Mouse (Mus musculus) spleen, adult 18-20 months (tissue): Measurements from ENCODE around the gene Focad.
"Not testable (repeated sequence)": the region's sequence is repeated elsewhere in the genome, so short reads cannot be mapped to it uniquely, and the experiment has no call there.

ENCODE experiments used
- DNase-seq, 2 experiments: peaks; one replicate each; pipeline ENCODE4 v3.0.0; 2022; ENCODE audit warnings: mixed read lengths in 2 of 2

Gene Focad

DNA sequence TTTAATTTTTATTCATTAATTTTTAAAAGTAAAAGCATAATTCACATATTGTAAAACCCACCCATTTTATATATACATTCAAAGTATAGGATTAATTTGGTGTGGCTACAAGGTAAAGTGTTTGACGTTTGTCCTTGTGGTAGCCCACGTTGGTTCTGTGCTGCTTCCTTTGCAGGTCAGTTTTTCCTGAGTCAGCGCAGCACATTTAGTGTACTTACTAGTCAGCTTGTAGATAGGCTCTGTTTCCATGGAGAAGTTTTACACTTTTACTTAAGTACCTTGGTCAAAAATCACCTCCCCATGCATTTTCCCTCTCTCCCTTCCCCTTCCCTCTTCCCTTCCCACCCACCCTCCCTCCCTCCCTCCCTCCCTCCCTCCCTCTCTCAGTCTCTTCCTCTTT, 220.5 kb downstream of the Focad start:
- no peak for DNase-seq

DNA sequence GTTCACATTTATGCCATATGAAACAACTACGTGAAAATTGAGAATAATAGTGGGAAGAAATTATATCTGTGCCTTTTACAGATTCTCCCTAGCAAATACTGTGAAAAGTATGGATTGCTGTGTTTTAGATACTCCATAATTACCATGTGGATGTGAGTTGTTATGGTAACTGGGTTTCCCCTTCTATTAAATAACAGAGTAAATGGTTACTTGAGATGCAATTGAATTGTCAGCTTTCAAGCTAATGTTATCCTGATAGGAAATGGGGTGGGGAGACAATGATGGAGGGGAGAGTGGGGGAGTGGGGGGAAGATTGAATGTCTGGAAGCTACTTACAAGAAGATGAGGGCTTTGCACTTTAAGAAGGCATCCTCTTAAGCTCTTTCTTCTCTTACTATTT, 225.6 kb downstream of the Focad start:
- no peak for DNase-seq

- DNase-seq: no peak
Observed at GRCm38 (mm10) chr4:88325392-88325791, 231.0 kb downstream of the Focad start.

DNA sequence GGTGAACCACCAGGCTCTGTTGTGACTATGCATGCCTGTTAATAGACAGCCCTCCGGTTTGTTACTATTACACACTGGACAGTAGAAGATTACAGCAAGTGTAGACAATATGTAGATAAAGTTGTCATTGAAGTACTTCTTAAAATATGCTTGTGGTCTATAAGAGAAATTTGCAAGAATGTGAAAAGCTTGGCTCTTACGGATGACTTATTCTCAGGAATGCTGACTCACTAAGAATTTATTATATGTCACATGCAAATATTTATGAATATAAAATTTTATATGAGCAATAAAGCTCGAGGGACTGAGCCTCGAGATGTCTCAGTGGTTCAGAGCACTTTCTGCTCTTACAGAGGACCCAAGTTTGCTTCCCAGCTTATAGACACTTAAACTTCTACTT, 240.1 kb downstream of the Focad start:
- DNase-seq: no peak

DNA sequence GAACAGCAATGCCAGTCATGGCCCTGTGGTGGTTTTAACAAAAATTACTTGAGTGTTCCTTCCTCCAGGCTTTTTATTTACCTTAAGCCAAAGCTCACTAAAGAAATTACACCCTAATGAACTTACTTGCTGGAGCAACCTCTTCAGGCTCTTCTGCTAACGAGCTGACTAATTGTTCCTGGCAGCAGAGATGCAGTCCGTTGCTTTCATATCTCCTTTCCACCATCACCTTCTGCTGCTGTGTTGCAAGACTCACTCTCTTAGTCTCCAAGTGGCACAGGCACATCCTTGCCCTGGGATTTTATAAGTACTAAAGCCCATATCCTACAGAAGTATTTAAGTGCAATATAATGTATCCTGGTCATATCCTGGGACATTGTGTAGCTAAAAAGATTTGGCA, 242.3 kb downstream of the Focad start:
- no peak for DNase-seq

- no peak for DNase-seq
Observed at GRCm38 (mm10) chr4:88337365-88337764, 242.9 kb downstream of the Focad start.

DNA sequence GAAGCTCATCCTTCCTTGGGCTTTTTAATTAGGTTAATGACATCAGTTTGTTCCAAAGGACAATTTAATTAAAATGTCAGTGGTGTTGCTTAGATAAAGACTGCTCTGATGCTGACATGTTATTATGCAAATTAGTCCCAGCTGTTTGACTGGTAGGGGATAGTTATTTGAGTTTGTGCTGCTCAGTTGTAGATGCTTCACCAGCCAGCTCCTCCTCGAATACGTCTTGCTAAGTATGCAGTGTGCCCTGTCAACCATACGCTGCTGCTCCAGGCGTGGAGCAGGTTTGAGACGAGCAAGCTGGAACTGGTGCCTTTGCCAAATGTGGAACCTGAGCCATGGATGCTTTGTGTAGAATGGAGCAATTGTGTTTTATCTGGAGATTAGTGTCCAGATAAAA, 243.7 kb downstream of the Focad start:
- no peak for DNase-seq

DNA sequence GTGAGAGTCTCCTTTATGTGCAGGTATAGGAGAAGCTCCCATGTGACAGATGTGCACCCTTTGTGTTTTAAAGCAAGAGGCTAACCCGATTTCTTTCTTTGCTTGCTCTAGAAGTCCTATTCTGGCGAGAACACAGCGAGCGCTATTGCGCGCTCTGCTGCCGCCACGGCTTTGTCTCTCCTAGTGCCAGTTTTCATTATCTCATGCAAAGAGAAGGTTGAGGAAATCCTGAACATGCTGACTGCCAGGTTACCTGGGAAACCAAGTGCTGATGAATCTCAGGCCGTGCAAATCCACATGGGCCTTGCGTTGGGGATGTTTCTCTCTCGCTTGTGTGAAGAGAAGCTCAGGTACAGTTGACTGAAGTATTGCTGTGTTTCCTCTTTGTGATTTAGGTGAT, 250.0 kb downstream of the Focad start:
- DNase-seq: no peak

DNA sequence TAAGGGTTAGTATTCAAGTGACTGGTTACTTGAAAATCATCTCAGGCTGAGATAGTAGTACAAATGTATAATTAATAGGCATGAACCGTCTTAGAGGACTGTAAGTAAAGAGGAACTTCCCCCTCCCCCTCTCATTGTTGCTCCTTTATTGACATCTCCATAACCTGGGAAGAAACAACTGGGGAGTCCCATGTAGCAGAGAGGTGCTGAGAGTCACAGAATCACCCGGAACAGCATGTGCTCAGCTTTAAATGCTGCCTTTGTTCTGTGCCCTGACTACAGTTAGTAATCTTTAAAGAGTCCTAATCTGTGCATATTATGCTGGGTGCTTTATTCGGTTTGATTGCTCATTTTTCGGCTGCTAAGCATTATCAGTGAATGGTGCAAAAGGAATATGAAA, 250.6 kb downstream of the Focad start:
- no peak for DNase-seq

DNA sequence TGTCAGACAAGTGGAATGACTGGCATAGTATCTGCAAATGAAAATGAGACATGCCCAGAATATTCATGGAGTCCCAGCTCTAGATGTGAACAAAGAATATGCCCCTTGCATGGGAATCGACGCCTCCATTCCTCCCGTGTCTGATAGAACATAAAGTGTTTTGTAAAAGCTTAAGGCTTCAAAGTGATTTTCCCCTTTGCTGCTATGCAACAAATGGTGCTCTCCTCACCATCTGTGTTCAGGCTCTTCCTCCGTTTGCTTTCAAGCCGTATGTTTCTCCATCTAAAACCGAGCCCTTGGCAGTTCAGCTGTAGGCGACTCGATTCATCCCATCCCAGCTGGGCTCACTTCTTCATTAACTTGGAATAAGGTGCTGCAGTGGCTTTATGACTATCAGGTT, 251.5 kb downstream of the Focad start:
- DNase-seq: no peak

- peak; percentile 11 to 50 for DNase-seq
Observed at GRCm38 (mm10) chr4:88350910-88351309, 256.5 kb downstream of the Focad start.

- DNase-seq: no peak
Observed at GRCm38 (mm10) chr4:88356652-88357051, 262.2 kb downstream of the Focad start.

DNA sequence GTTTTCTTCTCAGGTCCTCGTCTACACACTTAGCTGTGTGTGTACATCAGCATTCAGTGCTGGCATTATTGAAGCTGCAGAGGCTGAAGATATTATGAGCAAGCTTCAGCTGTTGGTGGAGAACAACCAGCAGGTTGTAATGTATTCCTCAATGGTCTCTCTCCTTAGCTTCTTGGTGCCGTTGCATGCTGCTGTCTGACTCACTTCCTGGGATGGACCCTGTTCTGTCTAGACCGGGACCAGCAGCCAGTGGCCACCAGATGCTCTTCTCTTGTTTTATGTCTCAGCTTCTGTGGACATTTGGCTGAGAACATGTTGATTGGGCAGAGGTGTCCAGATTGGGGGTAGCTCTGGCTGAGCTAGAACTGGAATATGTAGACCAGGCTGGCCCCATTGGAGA, 263.0 kb downstream of the Focad start:
- no peak for DNase-seq

DNA sequence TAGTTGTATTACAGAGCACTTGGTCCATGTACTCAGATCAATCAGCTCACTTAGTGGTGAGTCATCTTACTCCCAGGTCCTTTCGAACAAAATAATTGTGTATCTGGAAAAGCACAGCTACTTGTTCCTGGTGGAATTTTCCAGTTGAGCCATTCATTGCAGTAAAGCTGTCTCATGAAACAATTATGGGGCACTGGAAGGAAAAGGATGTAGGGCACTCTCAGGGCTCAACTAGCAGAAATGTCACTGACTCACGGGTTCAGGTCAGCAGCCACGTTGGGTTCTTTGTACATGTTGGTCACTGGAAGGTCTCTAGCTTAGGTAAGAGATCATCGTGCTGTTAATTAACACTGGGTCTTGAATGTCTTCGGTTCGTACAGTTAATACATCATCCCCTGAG, 275.5 kb downstream of the Focad start:
- no peak for DNase-seq

DNA sequence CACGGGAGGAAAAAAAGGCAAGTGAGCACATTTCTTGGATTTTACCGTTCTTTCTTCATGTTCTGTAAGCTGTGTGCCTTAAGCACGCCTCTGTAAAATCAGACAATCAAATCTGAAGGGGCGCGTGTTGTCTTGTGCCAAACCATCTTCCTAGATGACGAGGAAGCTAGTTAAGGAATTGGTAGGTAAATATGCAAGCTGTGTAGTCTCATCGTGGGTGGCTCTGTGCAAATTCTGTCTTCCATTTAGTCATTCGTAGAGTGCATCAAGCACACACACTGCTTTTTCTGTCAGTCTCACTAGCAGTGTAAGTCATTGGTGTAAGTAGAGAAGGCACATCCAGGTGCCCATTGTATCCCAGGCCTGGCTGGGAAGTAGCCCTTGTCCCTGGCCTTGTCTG, 276.4 kb downstream of the Focad start:
- no peak for DNase-seq

GRCm38 (mm10) chr4:88372293-88373224, 278.1 kb downstream of the Focad start:
- no peak for DNase-seq

- no peak for DNase-seq
Observed at GRCm38 (mm10) chr4:88390036-88390435, 295.6 kb downstream of the Focad start.

DNA sequence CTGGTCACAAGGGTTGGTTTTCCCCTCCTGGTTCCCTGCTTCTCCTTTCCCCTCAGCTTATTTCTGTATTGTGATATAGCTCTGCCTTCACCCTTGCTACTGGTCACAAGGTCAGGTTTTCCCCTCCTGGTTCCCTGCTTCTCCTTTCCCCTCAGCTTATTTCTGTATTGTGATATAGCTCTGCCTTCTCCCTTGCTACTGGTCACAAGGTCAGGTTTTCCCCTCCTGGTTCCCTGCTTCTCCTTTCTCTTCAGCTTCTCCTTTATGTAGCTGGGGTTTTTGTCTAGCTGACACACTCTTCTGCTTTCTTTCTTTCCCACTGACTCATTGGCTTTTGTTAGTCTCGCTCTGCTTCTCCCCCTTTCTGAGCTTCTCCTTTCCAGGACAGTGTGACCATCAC, 296.2 kb downstream of the Focad start:
- not testable (repeated sequence) for DNase-seq

- DNase-seq: no peak
Observed at GRCm38 (mm10) chr4:88395717-88396116, 301.3 kb downstream of the Focad start.

GRCm38 (mm10) chr4:88396995-88397521, 302.6 kb downstream of the Focad start:
- DNase-seq: no peak

- no peak for DNase-seq
Observed at GRCm38 (mm10) chr4:88400302-88400991, 306.0 kb downstream of the Focad start.

DNA sequence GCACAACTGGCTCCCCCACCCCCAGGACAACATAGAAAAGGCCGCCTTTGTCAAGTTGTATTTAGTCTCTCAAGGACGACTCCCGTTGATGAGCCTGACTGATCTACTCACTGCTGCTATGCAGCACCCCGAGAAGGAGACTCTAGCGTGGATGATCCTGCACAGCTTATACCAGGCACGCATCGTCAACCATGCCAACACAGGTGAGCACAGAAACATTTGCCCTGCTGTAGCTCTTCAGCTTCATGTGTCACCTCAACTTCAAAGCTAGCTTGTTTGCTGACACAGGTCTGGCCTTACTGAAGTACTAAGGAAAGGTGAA, 306.5 kb downstream of the Focad start:
- DNase-seq: no peak

DNA sequence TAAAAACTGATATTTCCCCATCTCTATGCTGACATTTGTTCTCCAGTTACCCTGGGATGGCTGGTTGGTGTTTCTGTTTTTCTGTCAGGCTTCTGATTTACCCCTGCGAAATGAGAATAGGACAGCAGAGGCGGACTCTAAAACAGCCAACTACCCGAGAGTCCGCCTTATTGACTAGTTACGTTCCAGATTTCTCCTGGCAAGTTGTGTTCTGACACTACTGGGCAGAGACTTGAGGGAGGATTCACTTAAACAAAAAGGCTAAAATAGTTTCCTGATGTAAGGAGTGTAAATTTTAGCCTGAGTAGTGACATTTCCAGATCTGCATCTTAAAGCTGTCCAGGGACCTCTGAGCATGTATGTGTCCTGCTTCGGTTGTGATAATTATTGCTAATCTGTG, 308.5 kb downstream of the Focad start:
- no peak for DNase-seq
